19 mouse cellular contexts compared by ENCODE assay signal in the genomic region with DNA sequence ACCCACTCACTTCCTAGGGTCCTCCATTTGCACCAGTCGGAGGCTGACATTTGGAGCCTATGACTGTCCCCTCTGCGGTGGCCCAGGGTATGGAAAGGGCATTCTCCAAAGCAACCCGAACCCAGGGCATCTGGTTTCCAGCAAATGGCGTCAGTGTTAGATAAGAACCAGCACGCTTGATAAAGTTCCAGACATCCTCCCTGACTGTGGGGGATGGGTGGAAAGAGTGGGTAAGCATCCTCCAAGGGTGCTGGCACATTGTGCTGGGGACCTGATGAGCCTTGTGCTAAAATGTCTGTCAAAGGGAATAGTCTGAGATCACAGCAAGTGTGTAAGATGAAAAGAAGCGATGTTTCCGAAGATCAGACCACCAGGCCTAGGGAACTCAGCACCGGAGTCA. TPM values are rescaled to one million over a fixed set of nuclear protein-coding genes. Genes with fewer than 3 reads are reported as not detected.
DNase-seq lines count a peak whose midpoint lies in the region; ATAC-seq lines count a peak whose summit lies in the region.
"Had no signal": no experiment of that assay in that cellular context is flagged by ENCODE, and none has a peak within 500 bp of the region (broad histone marks: within the 10 kb centered on the region; RNA-seq: fewer than 3 reads in every experiment).

No protein-coding gene starts in this region.

- DNase-seq in heart, adult 11 months, result no peak
- peak; percentile 37 for DNase-seq in CD4-positive helper T cell, adult 2 months (ENCODE audit: low read depth, low spot score)
- DNase-seq in MEL-GATA-1-ER (ENCODE audit: extremely low read depth, low read depth), result peak; percentile 38
- DNase-seq in midbrain, embryonic 14.5 days, result no peak
- DNase-seq in gastrocnemius, adult 8-10 months (ENCODE audit: low spot score in 2 of 2), result no peak
- DNase-seq: cerebellum, adult 11 months had no signal

- H3K27me3 ChIP-seq in heart, embryonic 15.5 days, result peaks cover 9% of the 10 kb centered on the region
- peaks cover 58% of the 10 kb centered on the region for H3K27me3 ChIP-seq in liver, embryonic 12.5 days (replicated peaks)
- H3K27me3 ChIP-seq in neural tube, embryonic 15.5 days (replicated peaks), result peaks cover 13% of the 10 kb centered on the region
- H3K27me3 ChIP-seq in midbrain, embryonic 14.5 days (ENCODE audit: control insufficient read depth, insufficient read depth, low read length), result no peaks in the 10 kb centered on the region
- H3K27me3 ChIP-seq: embryonic facial prominence, embryonic 13.5 days; Patski had no signal

- no peaks in the 10 kb centered on the region for H3K9me3 ChIP-seq in heart, embryonic 15.5 days (replicated peaks)
- no peaks in the 10 kb centered on the region for H3K9me3 ChIP-seq in liver, embryonic 12.5 days (replicated peaks)
- H3K9me3 ChIP-seq in neural tube, embryonic 15.5 days (replicated peaks), result no peaks in the 10 kb centered on the region
- H3K9me3 ChIP-seq in midbrain, embryonic 14.5 days (ENCODE audit: control insufficient read depth, low read length), result no peaks in the 10 kb centered on the region
- H3K9me3 ChIP-seq: embryonic facial prominence, embryonic 13.5 days; hindbrain, embryonic 15.5 days had no signal

- no peak overlapping the region for H3K4me3 ChIP-seq in heart, embryonic 15.5 days
- H3K4me3 ChIP-seq in liver, embryonic 12.5 days, result peak overlapping the region; percentile 4; the same call in 1 of the 2 replicates
- no peak overlapping the region for H3K4me3 ChIP-seq in neural tube, embryonic 15.5 days (replicated peaks)
- no peak overlapping the region for H3K4me3 ChIP-seq in midbrain, embryonic 14.5 days (replicated peaks; ENCODE audit: low read depth, low read length)
- H3K4me3 ChIP-seq: embryonic facial prominence, embryonic 13.5 days; hindbrain, embryonic 15.5 days had no signal

- peak overlapping the region; percentile 27 for H3K4me2 ChIP-seq in heart, embryonic 15.5 days
- H3K4me2 ChIP-seq in liver, embryonic 12.5 days, result peak overlapping the region; percentile 56
- H3K4me2 ChIP-seq in neural tube, embryonic 15.5 days, result no peak overlapping the region
- H3K4me2 ChIP-seq in midbrain, embryonic 14.5 days (ENCODE audit: low read length), result no peak overlapping the region
- H3K4me2 ChIP-seq: embryonic facial prominence, embryonic 13.5 days; hindbrain, embryonic 15.5 days; lung, embryonic 14.5 days had no signal

- H3K9ac ChIP-seq in heart, embryonic 15.5 days, result no peak overlapping the region
- peak overlapping the region; percentile 22; the same call in 1 of the 2 replicates for H3K9ac ChIP-seq in liver, embryonic 12.5 days
- H3K9ac ChIP-seq in neural tube, embryonic 15.5 days (replicated peaks), result no peak overlapping the region
- no peak overlapping the region for H3K9ac ChIP-seq in midbrain, embryonic 14.5 days (replicated peaks; ENCODE audit: low read length)
- H3K9ac ChIP-seq: embryonic facial prominence, embryonic 13.5 days; hindbrain, embryonic 15.5 days; lung, embryonic 14.5 days had no signal

- no peak overlapping the region for H3K27ac ChIP-seq in heart, embryonic 15.5 days
- 0 out of 2 replicates have a peak overlapping the region, but pooled peaks have one; percentile 47 for H3K27ac ChIP-seq in liver, embryonic 12.5 days
- no peak overlapping the region for H3K27ac ChIP-seq in neural tube, embryonic 15.5 days (replicated peaks)
- no peak overlapping the region for H3K27ac ChIP-seq in midbrain, embryonic 14.5 days (replicated peaks; ENCODE audit: low read depth, low read length)
- H3K27ac ChIP-seq: embryonic facial prominence, embryonic 13.5 days; hindbrain, embryonic 15.5 days had no signal

- peaks cover 63% of the 10 kb centered on the region for H3K4me1 ChIP-seq in heart, embryonic 15.5 days (replicated peaks)
- H3K4me1 ChIP-seq in liver, embryonic 12.5 days, result peaks cover 83% of the 10 kb centered on the region
- H3K4me1 ChIP-seq in neural tube, embryonic 15.5 days, result peaks cover 21% of the 10 kb centered on the region
- 0 out of 2 replicates have a peak, but pooled peaks cover 5% of the 10 kb centered on the region for H3K4me1 ChIP-seq in midbrain, embryonic 14.5 days (ENCODE audit: control insufficient read depth, insufficient read depth, low read length)

- H3K36me3 ChIP-seq in heart, embryonic 15.5 days, result no peaks in the 10 kb centered on the region
- H3K36me3 ChIP-seq in liver, embryonic 12.5 days, result no peaks in the 10 kb centered on the region
- no peaks in the 10 kb centered on the region for H3K36me3 ChIP-seq in neural tube, embryonic 15.5 days
- H3K36me3 ChIP-seq in midbrain, embryonic 14.5 days (ENCODE audit: control insufficient read depth, insufficient read depth, low read length), result no peaks in the 10 kb centered on the region
- H3K36me3 ChIP-seq: embryonic facial prominence, embryonic 13.5 days; hindbrain, embryonic 15.5 days had no signal

- peak; percentile 23; the same call in 1 of the 2 replicates for ATAC-seq in heart, embryonic 15.5 days (replicated peaks; ENCODE audit: insufficient number of reproducible peaks, insufficient read depth, low FRiP score, low read depth)
- no peak for ATAC-seq in liver, embryonic 12.5 days
- ATAC-seq in neural tube, embryonic 15.5 days (ENCODE audit: low FRiP score), result no peak
- ATAC-seq in midbrain, embryonic 14.5 days (ENCODE audit: low FRiP score, low TSS enrichment), result no peak
- ATAC-seq: Patski had no signal

- WGBS in heart, embryonic 15.5 days, result 22% methylated on average over 8 of the region's 8 CpGs
- 11% methylated on average over 8 of the region's 8 CpGs for WGBS in liver, embryonic 12.5 days (ENCODE audit: insufficient replicate concordance)
- 75% methylated on average over 8 of the region's 8 CpGs for WGBS in neural tube, embryonic 15.5 days
- 82% methylated on average over 8 of the region's 8 CpGs for WGBS in midbrain, embryonic 14.5 days

RNA-seq across cellular contexts. Expression of a gene that starts 1.7 kb away (rescaled TPM):
- polyA plus RNA-seq in heart, embryonic 15.5 days (2015; fragmentation: Nextera tagmentation; extraction: Ambion mirVana), result 0.14 and 0.34 TPM in 2 replicates
- 0.37 and 0.47 TPM in 2 replicates for polyA plus RNA-seq in liver, embryonic 12.5 days (2016; fragmentation: Nextera tagmentation; extraction: Ambion mirVana)
- 0.22 TPM in 1 of 2 replicates, not detected in the other for polyA plus RNA-seq in neural tube, embryonic 15.5 days (2015; fragmentation: Nextera tagmentation; extraction: Ambion mirVana)
- not detected in 2 replicates for polyA plus RNA-seq in midbrain, embryonic 14.5 days (2014; fragmentation: Nextera tagmentation; extraction: Ambion mirVana)
- total RNA-seq in gastrocnemius, adult 8-10 months (2022), result 1 to 10 TPM in 2 of 4 experiments, under 1 TPM in 2; 0.74 to 2.0 (median 1.5) TPM
- total RNA-seq: layer of hippocampus, postnatal 25 days; left cerebral cortex, postnatal 25 days had no signal
- polyA plus RNA-seq: forebrain, embryonic 11.5 days; hindbrain, embryonic 15.5 days; neural tube, embryonic 14.5 days; Patski had no signal

RNA-seq across cellular contexts. Expression of a gene that starts 33.4 kb away (rescaled TPM):
- 0.05 and 0.08 TPM in 2 replicates for polyA plus RNA-seq in heart, embryonic 15.5 days (2015; fragmentation: Nextera tagmentation; extraction: Ambion mirVana)
- 0.10 TPM in 1 of 2 replicates, not detected in the other for polyA plus RNA-seq in liver, embryonic 12.5 days (2016; fragmentation: Nextera tagmentation; extraction: Ambion mirVana)
- 0.08 and 0.24 TPM in 2 replicates for polyA plus RNA-seq in neural tube, embryonic 15.5 days (2015; fragmentation: Nextera tagmentation; extraction: Ambion mirVana)
- 0.12 TPM in 1 of 2 replicates, not detected in the other for polyA plus RNA-seq in midbrain, embryonic 14.5 days (2014; fragmentation: Nextera tagmentation; extraction: Ambion mirVana)
- under 1 TPM in 1 of 4 experiments, not detected in 3; 0.07 TPM for total RNA-seq in gastrocnemius, adult 8-10 months (2022)
- total RNA-seq: common myeloid progenitor, adult 5-6 weeks; gastrocnemius, postnatal 4 days; layer of hippocampus, postnatal 25 days; left cerebral cortex, postnatal 25 days had no signal
- polyA plus RNA-seq: forebrain, embryonic 11.5 days; neural tube, embryonic 14.5 days had no signal

RNA-seq across cellular contexts. Expression of a gene that starts 38.2 kb away (rescaled TPM):
- 1.9 and 2.5 TPM in 2 replicates for polyA plus RNA-seq in heart, embryonic 15.5 days (2015; fragmentation: Nextera tagmentation; extraction: Ambion mirVana)
- 0.63 and 0.91 TPM in 2 replicates for polyA plus RNA-seq in liver, embryonic 12.5 days (2016; fragmentation: Nextera tagmentation; extraction: Ambion mirVana)
- polyA plus RNA-seq in neural tube, embryonic 15.5 days (2015; fragmentation: Nextera tagmentation; extraction: Ambion mirVana), result 0.20 and 1.6 TPM in 2 replicates
- 0.12 and 0.18 TPM in 2 replicates for polyA plus RNA-seq in midbrain, embryonic 14.5 days (2014; fragmentation: Nextera tagmentation; extraction: Ambion mirVana)
- total RNA-seq in gastrocnemius, adult 8-10 months (2022), result not detected
- total RNA-seq: layer of hippocampus, postnatal 25 days; left cerebral cortex, postnatal 25 days had no signal
- polyA plus RNA-seq: embryonic facial prominence, embryonic 13.5 days had no signal

Comparison
In these comparisons a context has a peak if more than half of its experiments do, and no peak if none do; other contexts are left out.
1. H3K4me2 ChIP-seq: peak in heart, embryonic 15.5 days (single experiment) and liver, embryonic 12.5 days (single experiment); none in neural tube, embryonic 15.5 days (single experiment) and midbrain, embryonic 14.5 days (single experiment).
2. DNase-seq: peak in CD4-positive helper T cell, adult 2 months (single experiment) and MEL-GATA-1-ER (single experiment); none in heart, adult 11 months (single experiment), midbrain, embryonic 14.5 days (single experiment) and gastrocnemius, adult 8-10 months (0 of 2).